Mouse (Mus musculus) heart, adult 2 months (tissue): ENCODE results near the gene Vmn1r45.
"Not testable (repeated sequence)": the region's sequence is repeated elsewhere in the genome, so short reads cannot be mapped to it uniquely, and the experiment has no call there.

Experiments used
- CTCF ChIP-seq: fragments of 200-600 bp; IDR thresholded peaks from 2 replicates; pipeline ENCODE4 v1.8.1; 2022; ENCODE audit warnings: antibody characterized with exemption, mild to moderate bottlenecking, moderate library complexity
- EP300 ChIP-seq: fragments of 200-500 bp; IDR thresholded peaks from 2 replicates; pipeline ENCODE4 v1.6.1; 2011; ENCODE audit warnings: low read depth, low read length, control low read depth; ENCODE audit not compliant: insufficient read depth
- POLR2A ChIP-seq: fragments of 200-500 bp; IDR thresholded peaks from 2 replicates; pipeline ENCODE4 v1.6.1; 2011; ENCODE audit warnings: mild to moderate bottlenecking, low read depth, low read length, control low read depth; ENCODE audit not compliant: insufficient read depth

DNA sequence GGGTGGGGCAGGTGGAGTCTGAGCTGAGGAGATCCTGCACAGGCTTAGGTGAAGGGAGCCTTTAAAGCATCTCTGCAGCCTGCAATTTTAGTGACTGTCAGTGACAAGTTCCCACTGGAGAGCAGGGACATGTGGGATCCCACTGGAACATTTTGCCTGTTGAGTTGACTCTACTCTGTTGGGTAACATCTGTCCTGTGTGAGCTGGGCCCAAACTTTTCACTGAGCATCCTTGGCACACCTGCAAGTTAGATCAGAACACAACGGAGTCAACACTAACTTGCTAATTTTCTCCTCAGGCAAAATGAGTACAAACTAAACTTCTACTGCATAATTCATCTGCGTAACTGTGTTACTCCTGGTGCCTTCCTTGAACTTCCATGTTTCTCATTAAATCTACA, at the start of gene Vmn1r45:
- TF ChIP-seq POLR2A, CTCF, EP300: not testable (repeated sequence)
